ENCODE assay signal across 8 mouse cellular contexts in genomic region chr1:40879051-40879450, GRCm38 (mm10).
DNase-seq lines count a peak whose midpoint lies in the region; ATAC-seq lines count a peak whose summit lies in the region.

No protein-coding gene starts in this region.

- H3K9me3 ChIP-seq in embryonic facial prominence, embryonic 11.5 days (replicated peaks; ENCODE audit: control insufficient read depth, low read length) = no peaks in the 10 kb centered on the region
- H3K9me3 ChIP-seq in limb, embryonic 11.5 days (ENCODE audit: control insufficient read depth, low read length) = no peaks in the 10 kb centered on the region

- no peaks in the 10 kb centered on the region for H3K4me1 ChIP-seq in embryonic facial prominence, embryonic 11.5 days (ENCODE audit: control insufficient read depth, insufficient read depth, low read length)
- H3K4me1 ChIP-seq in limb, embryonic 11.5 days (ENCODE audit: control insufficient read depth, insufficient read depth, low read length) = no peaks in the 10 kb centered on the region

- no peaks in the 10 kb centered on the region for H3K36me3 ChIP-seq in embryonic facial prominence, embryonic 11.5 days (replicated peaks; ENCODE audit: control insufficient read depth, insufficient read depth, low read depth, low read length)
- no peaks in the 10 kb centered on the region for H3K36me3 ChIP-seq in limb, embryonic 11.5 days (ENCODE audit: control insufficient read depth, insufficient read depth, low read length)

- no peak overlapping the region for H3K4me2 ChIP-seq in embryonic facial prominence, embryonic 11.5 days (ENCODE audit: low read depth, low read length)
- H3K4me2 ChIP-seq in limb, embryonic 11.5 days (ENCODE audit: low read depth, severe bottlenecking) = no peak overlapping the region

- no peak overlapping the region for H3K27ac ChIP-seq in embryonic facial prominence, embryonic 11.5 days (replicated peaks; ENCODE audit: low read depth, low read length)
- no peak overlapping the region for H3K27ac ChIP-seq in limb, embryonic 11.5 days (replicated peaks; ENCODE audit: low read depth, low read length)

- peak; percentile 8 to 21 for DNase-seq in cerebellum, adult 18-20 months
- no peak for DNase-seq in cerebellum, adult 11-12 months
- peak; percentile 11 for DNase-seq in thymus, postnatal 0 days (ENCODE audit: low spot score)
- no peak for DNase-seq in thymus, adult 18-20 months
- DNase-seq in embryonic facial prominence, embryonic 11.5 days (ENCODE audit: low spot score) = peak; percentile 84
- peak; percentile 67 for DNase-seq in kidney, adult 9 months
- peak; percentile 79 for DNase-seq in limb, embryonic 11.5 days (ENCODE audit: low spot score)

- no peaks in the 10 kb centered on the region for H3K27me3 ChIP-seq in embryonic facial prominence, embryonic 11.5 days (ENCODE audit: control insufficient read depth, insufficient read depth, low read length)
- no peaks in the 10 kb centered on the region for H3K27me3 ChIP-seq in limb, embryonic 11.5 days (ENCODE audit: control insufficient read depth, insufficient read depth, low read length)

- no peak overlapping the region for H3K9ac ChIP-seq in embryonic facial prominence, embryonic 11.5 days (replicated peaks; ENCODE audit: low read length)
- no peak overlapping the region for H3K9ac ChIP-seq in limb, embryonic 11.5 days (ENCODE audit: low read length)

- 13% methylated on average over 9 of the region's 9 CpGs for WGBS in embryonic facial prominence, embryonic 11.5 days
- 22% methylated on average over 9 of the region's 9 CpGs for WGBS in limb, embryonic 11.5 days

- no peak overlapping the region for H3K4me3 ChIP-seq in embryonic facial prominence, embryonic 11.5 days (ENCODE audit: low read depth, low read length)
- no peak overlapping the region for H3K4me3 ChIP-seq in limb, embryonic 11.5 days (ENCODE audit: low read depth, low read length)

- no peak for ATAC-seq in embryonic facial prominence, embryonic 11.5 days (replicated peaks; ENCODE audit: insufficient number of reproducible peaks, low FRiP score, low TSS enrichment, low read depth)
- no peak for ATAC-seq in limb, embryonic 11.5 days (ENCODE audit: insufficient number of reproducible peaks, low FRiP score, low TSS enrichment, low read depth)
- no peak for ATAC-seq in activated CD4-positive, CD25-positive, alpha-beta regulatory T cell, adult 4 months

Comparison
In these comparisons a context has a peak if more than half of its experiments do, and no peak if none do; other contexts are left out.
1. DNase-seq: peak in cerebellum, adult 18-20 months (2 of 2), thymus, postnatal 0 days (single experiment), embryonic facial prominence, embryonic 11.5 days (single experiment), kidney, adult 9 months (single experiment) and limb, embryonic 11.5 days (single experiment); none in cerebellum, adult 11-12 months (single experiment) and thymus, adult 18-20 months (0 of 2).